Mouse (Mus musculus): Measurements from ENCODE around the gene Scg5. TPM values are rescaled to one million over a fixed set of nuclear protein-coding genes. Genes with fewer than 3 reads are reported as not detected.

The Scg5 gene
- polyA plus RNA-seq, 3 experiments from 2014 or later: 0.59 to 12.5 (median 8.1) TPM

- ATAC-seq: no peak
Measured at GRCm38 (mm10) chr2:113805765-113806164, 23.2 kb downstream of the Scg5 start.

- ATAC-seq: no peak
Measured at GRCm38 (mm10) chr2:113803753-113804152, 25.2 kb downstream of the Scg5 start.

- ATAC-seq: no peak
Measured at GRCm38 (mm10) chr2:113800846-113801245, 28.1 kb downstream of the Scg5 start.

- no peak for ATAC-seq
Measured at GRCm38 (mm10) chr2:113798605-113799004, 30.3 kb downstream of the Scg5 start.

GRCm38 (mm10) chr2:113795186-113795585 is 33.7 kb downstream of the Scg5 start:
- ATAC-seq: no peak

- ATAC-seq: no peak
Measured at GRCm38 (mm10) chr2:113793521-113793920, 35.4 kb downstream of the Scg5 start.

- no peak for ATAC-seq
Measured at GRCm38 (mm10) chr2:113788821-113789387, 40.0 kb downstream of the Scg5 start.

- ATAC-seq: no peak
Measured at GRCm38 (mm10) chr2:113787882-113788281, 41.0 kb downstream of the Scg5 start.

GRCm38 (mm10) chr2:113784851-113785250 is 44.1 kb downstream of the Scg5 start:
- no peak for ATAC-seq

GRCm38 (mm10) chr2:113781521-113781920 is 47.4 kb downstream of the Scg5 start:
- no peak for ATAC-seq

GRCm38 (mm10) chr2:113781107-113781506 is 47.8 kb downstream of the Scg5 start:
- ATAC-seq: no peak

GRCm38 (mm10) chr2:113779336-113779735 is 49.6 kb downstream of the Scg5 start:
- ATAC-seq: no peak

GRCm38 (mm10) chr2:113778036-113778435 is 50.9 kb downstream of the Scg5 start:
- no peak for ATAC-seq

GRCm38 (mm10) chr2:113776297-113776696 is 52.6 kb downstream of the Scg5 start:
- no peak for ATAC-seq

GRCm38 (mm10) chr2:113774150-113774805 is 54.6 kb downstream of the Scg5 start:
- ATAC-seq: no peak

- no peak for ATAC-seq
Measured at GRCm38 (mm10) chr2:113768541-113769303, 60.2 kb downstream of the Scg5 start.

GRCm38 (mm10) chr2:113765885-113766284 is 63.0 kb downstream of the Scg5 start:
- ATAC-seq: no peak

- ATAC-seq: no peak
Measured at GRCm38 (mm10) chr2:113764968-113765367, 64.0 kb downstream of the Scg5 start.

- ATAC-seq: no peak
Measured at GRCm38 (mm10) chr2:113758311-113759161, 70.4 kb downstream of the Scg5 start, which contains the start of gene Grem1. Grem1 (minus strand) TSS chr2:113758646.

- ATAC-seq: no peak
Measured at GRCm38 (mm10) chr2:113757525-113758310, 71.2 kb downstream of the Scg5 start.

- no peak for ATAC-seq
Measured at GRCm38 (mm10) chr2:113756924-113757524, 71.9 kb downstream of the Scg5 start.
